Mouse (Mus musculus): ENCODE measurements around the gene Rnf150. TPM values are rescaled to one million over a fixed set of nuclear protein-coding genes. Genes with fewer than 3 reads are reported as not detected.

Rnf150 gene
- total and polyA plus RNA-seq, 3 experiments: 0.13 to 0.50 (median 0.39) TPM

GRCm38 (mm10) chr8:82936162-82936561 lies 73.0 kb downstream of the Rnf150 start:
- no peak overlapping the region for H3K4me2 ChIP-seq (ENCODE audit: insufficient read depth, low read depth, poor library complexity, severe bottlenecking)
- in situ Hi-C loops (cut with MboI; ENCODE audit: low pct_ligation_motif_present, low pct_unique_long_range_greater_than_20kb, low sequenced_read_pairs): no loop called here
- peaks cover 4 to 17% of the 10 kb centered on the region in 2 experiments; a peak in 3 of 4 replicates for H3K4me1 ChIP-seq (ENCODE audit: control insufficient read depth in 1 of 2, insufficient read depth in 2 of 2)
- no peak overlapping the region for H3K4me3 ChIP-seq (replicated peaks in 1 of 3; ENCODE audit: low read depth in 2 of 3, low read length in 2 of 3, poor library complexity in 1 of 3)
- dilution Hi-C loops (cut with MboI; ENCODE audit: extremely low pct_ligation_motif_present, extremely low pct_unique_long_range_greater_than_20kb, low sequenced_read_pairs): no loop called here
- DNase-seq (ENCODE audit: extremely low read depth): no peak
- no peaks in the 10 kb centered on the region for H3K79me2 ChIP-seq (replicated peaks; ENCODE audit: control insufficient read depth, extremely low read depth, insufficient read depth, poor library complexity, severe bottlenecking)
- H3K9ac ChIP-seq (ENCODE audit: insufficient read depth, low read depth): no peak overlapping the region
- TF ChIP-seq MAZ (IDR thresholded peaks at IDR 0.05; ENCODE audit: low read depth, low read length) (no peak), ELF1 (IDR thresholded peaks at IDR 0.05; ENCODE audit: low read depth, low read length) (no peak), MAX (IDR thresholded peaks at IDR 0.05; ENCODE audit: low read length) (no peak), ETS1 (conservative IDR thresholded peaks at IDR 0.05; ENCODE audit: low read depth, low read length) (no peak), MXI1 (IDR thresholded peaks at IDR 0.05; ENCODE audit: low read depth, low read length) (no peak), TBP (conservative IDR thresholded peaks at IDR 0.05; ENCODE audit: low read depth, low read length) (no peak), ZKSCAN1 (IDR thresholded peaks at IDR 0.05; ENCODE audit: borderline replicate concordance, low read depth, low read length) (no peak), POLR2A (IDR thresholded peaks at IDR 0.05; ENCODE audit: low read depth, low read length) (no peak), NRF1 (IDR thresholded peaks at IDR 0.05; ENCODE audit: low read depth, low read length) (no peak), E2F4 (IDR thresholded peaks at IDR 0.05; ENCODE audit: insufficient replicate concordance, low read depth, low read length) (no peak), MAFK (IDR thresholded peaks at IDR 0.05; ENCODE audit: insufficient replicate concordance, low read length) (no peak), ZNF384 (IDR thresholded peaks at IDR 0.05; ENCODE audit: low read depth, low read length) (no peak), UBTF (IDR thresholded peaks at IDR 0.05; ENCODE audit: low read depth, low read length) (no peak), USF1 (IDR thresholded peaks at IDR 0.05; ENCODE audit: low read depth, low read length) (no peak), KAT2A (IDR thresholded peaks at IDR 0.05; ENCODE audit: insufficient replicate concordance, low read length) (no peak), ZC3H11A (IDR thresholded peaks at IDR 0.05; ENCODE audit: low read depth, low read length) (no peak), JUND (conservative IDR thresholded peaks at IDR 0.05; ENCODE audit: low read depth, low read length) (no peak), GABPA (IDR thresholded peaks at IDR 0.05; ENCODE audit: insufficient replicate concordance, low read depth, low read length) (no peak), SIN3A (IDR thresholded peaks at IDR 0.05; ENCODE audit: low read length) (no peak), ZMIZ1 (IDR thresholded peaks at IDR 0.05; ENCODE audit: low read depth, low read length) (no peak)
- no peaks in the 10 kb centered on the region for H3K9me3 ChIP-seq (replicated peaks; ENCODE audit: low read length)
- H3K27ac ChIP-seq (ENCODE audit: insufficient read depth, low read depth): no peak overlapping the region
- no peaks in the 10 kb centered on the region for H3K36me3 ChIP-seq (replicated peaks in 1 of 2; ENCODE audit: control insufficient read depth in 1 of 2, insufficient read depth in 1 of 2, low read length in 1 of 2)
- H3K27me3 ChIP-seq (replicated peaks): no peaks in the 10 kb centered on the region

GRCm38 (mm10) chr8:82936866-82937265 lies 73.7 kb downstream of the Rnf150 start:
- H3K27me3 ChIP-seq (replicated peaks): no peaks in the 10 kb centered on the region
- no peak for DNase-seq (ENCODE audit: extremely low read depth)
- peaks cover 4 to 17% of the 10 kb centered on the region in 2 experiments; a peak in 3 of 4 replicates for H3K4me1 ChIP-seq (ENCODE audit: control insufficient read depth in 1 of 2, insufficient read depth in 2 of 2)
- H3K36me3 ChIP-seq (replicated peaks in 1 of 2; ENCODE audit: control insufficient read depth in 1 of 2, insufficient read depth in 1 of 2, low read length in 1 of 2): no peaks in the 10 kb centered on the region
- H3K9me3 ChIP-seq (replicated peaks; ENCODE audit: low read length): no peaks in the 10 kb centered on the region
- H3K79me2 ChIP-seq (replicated peaks; ENCODE audit: control insufficient read depth, extremely low read depth, insufficient read depth, poor library complexity, severe bottlenecking): no peaks in the 10 kb centered on the region
- H3K9ac ChIP-seq (ENCODE audit: insufficient read depth, low read depth): no peak overlapping the region
- dilution Hi-C loops (cut with MboI; ENCODE audit: extremely low pct_ligation_motif_present, extremely low pct_unique_long_range_greater_than_20kb, low sequenced_read_pairs): no loop called here
- H3K27ac ChIP-seq (ENCODE audit: insufficient read depth, low read depth): no peak overlapping the region
- H3K4me3 ChIP-seq (replicated peaks in 1 of 3; ENCODE audit: low read depth in 2 of 3, low read length in 2 of 3, poor library complexity in 1 of 3): no peak overlapping the region
- TF ChIP-seq SMC3 (IDR thresholded peaks at IDR 0.05; ENCODE audit: low read depth, low read length) (no peak), ZNF384 (IDR thresholded peaks at IDR 0.05; ENCODE audit: low read depth, low read length) (no peak), USF1 (IDR thresholded peaks at IDR 0.05; ENCODE audit: low read depth, low read length) (no peak), E2F4 (IDR thresholded peaks at IDR 0.05; ENCODE audit: insufficient replicate concordance, low read depth, low read length) (no peak), ZKSCAN1 (IDR thresholded peaks at IDR 0.05; ENCODE audit: borderline replicate concordance, low read depth, low read length) (no peak), NRF1 (IDR thresholded peaks at IDR 0.05; ENCODE audit: low read depth, low read length) (no peak), RAD21 (IDR thresholded peaks at IDR 0.05; ENCODE audit: low read depth, low read length) (no peak), ETS1 (conservative IDR thresholded peaks at IDR 0.05; ENCODE audit: low read depth, low read length) (no peak), JUND (conservative IDR thresholded peaks at IDR 0.05; ENCODE audit: low read depth, low read length) (no peak), MYC (IDR thresholded peaks at IDR 0.05; ENCODE audit: low read depth, low read length) (no peak)
- in situ Hi-C loops (cut with MboI; ENCODE audit: low pct_ligation_motif_present, low pct_unique_long_range_greater_than_20kb, low sequenced_read_pairs): no loop called here
- H3K4me2 ChIP-seq (ENCODE audit: insufficient read depth, low read depth, poor library complexity, severe bottlenecking): no peak overlapping the region

All from CH12.LX (cell line).